Mouse (Mus musculus) kidney, adult 2 months (tissue): ENCODE data around the gene Syce1l. TPM values are rescaled to one million over a fixed set of nuclear protein-coding genes. Genes with fewer than 3 reads are reported as not detected.

Experiments used
- DNase-seq: peaks from one replicate; pipeline ENCODE4 v3.0.0; 2021
- H3K27ac ChIP-seq: fragments of 200-500 bp; 2 replicates; pipeline ENCODE4 v1.5.1; 2012; ENCODE audit warnings: low read depth, low read length, control low read depth, inconsistent platforms; ENCODE audit not compliant: insufficient read depth
- H3K27me3 ChIP-seq: fragments of 200-500 bp; replicated peaks from 2 replicates; pipeline ENCODE4 v1.6.1; 2012; ENCODE audit warnings: mild to moderate bottlenecking, moderate library complexity, low read length, inconsistent platforms; ENCODE audit not compliant: control insufficient read depth, insufficient read depth
- H3K36me3 ChIP-seq: fragments of 200-500 bp; 2 replicates; pipeline ENCODE4 v1.6.1; 2012; ENCODE audit warnings: mild to moderate bottlenecking, moderate library complexity, low read length, inconsistent platforms; ENCODE audit not compliant: control insufficient read depth, insufficient read depth
- H3K4me1 ChIP-seq: fragments of 200-500 bp; 2 replicates; pipeline ENCODE4 v1.6.1; 2011; ENCODE audit warnings: low read length; ENCODE audit not compliant: control insufficient read depth, insufficient read depth
- H3K4me3 ChIP-seq: fragments of 200-500 bp; 2 replicates; pipeline ENCODE4 v1.5.1; 2011; ENCODE audit warnings: mild to moderate bottlenecking, low read depth, low read length, control low read depth; ENCODE audit not compliant: insufficient read depth
- CTCF ChIP-seq: fragments of 200-500 bp; conservative IDR thresholded peaks from 2 replicates; pipeline ENCODE4 v1.5.1; 2011; ENCODE audit warnings: low read depth, mild to moderate bottlenecking, control low read depth, low read length, moderate library complexity, mixed read lengths; ENCODE audit not compliant: insufficient read depth, insufficient read length
- POLR2A ChIP-seq: fragments of 200-500 bp; IDR thresholded peaks from one replicate; pipeline ENCODE4 v1.6.1; 2011; ENCODE audit warnings: low read depth, low read length, control low read depth
- WGBS: fragments of 180-500 bp; shearing (Covaris S2); methylation state at CpG from one replicate; pipeline ENCODE4 v1.1.7; 2018; 5-methylcytosine and 5-hydroxymethylcytosine counted together
- polyA plus RNA-seq: library from polyadenylated mRNA; depleted of rRNA; stranded (reverse); fragments of >200 nt; gene quantifications from 2 replicates; pipeline ENCODE4 v1.2.3, GENCODE M21; 2012

Syce1l gene
- polyA plus RNA-seq, 1 experiment = 0.11 TPM

DNA sequence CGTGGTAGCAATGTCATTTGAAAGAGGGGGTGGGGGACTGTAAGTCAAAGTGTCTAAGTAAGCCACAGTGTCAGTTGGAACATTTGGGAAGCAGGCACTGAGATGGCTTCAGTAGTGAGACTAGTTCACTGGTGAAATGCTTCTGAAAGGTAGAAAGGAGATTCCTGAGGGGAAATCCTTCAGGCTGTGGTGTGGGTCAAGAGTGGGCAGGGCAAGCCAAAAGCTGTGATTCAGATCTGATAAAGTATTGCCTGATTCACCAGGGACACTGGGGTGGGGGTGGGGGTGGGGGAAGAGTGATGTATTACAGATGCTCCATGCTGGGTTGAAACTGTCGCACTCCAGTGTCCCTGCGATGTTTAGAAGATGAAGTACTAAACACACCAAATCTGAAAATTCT, 31.6 kb downstream of the Syce1l start:
- 69% methylated on average over 3 of the region's 3 CpGs for WGBS
- TF ChIP-seq CTCF (no peak), POLR2A (no peak)
- Histone ChIP-seq H3K4me1 (no peaks in the 10 kb centered on the region), H3K4me3 (no peak overlapping the region), H3K27ac (no peak overlapping the region), H3K27me3 (no peaks in the 10 kb centered on the region), H3K36me3 (no peaks in the 10 kb centered on the region)
- DNase-seq = no peak

DNA sequence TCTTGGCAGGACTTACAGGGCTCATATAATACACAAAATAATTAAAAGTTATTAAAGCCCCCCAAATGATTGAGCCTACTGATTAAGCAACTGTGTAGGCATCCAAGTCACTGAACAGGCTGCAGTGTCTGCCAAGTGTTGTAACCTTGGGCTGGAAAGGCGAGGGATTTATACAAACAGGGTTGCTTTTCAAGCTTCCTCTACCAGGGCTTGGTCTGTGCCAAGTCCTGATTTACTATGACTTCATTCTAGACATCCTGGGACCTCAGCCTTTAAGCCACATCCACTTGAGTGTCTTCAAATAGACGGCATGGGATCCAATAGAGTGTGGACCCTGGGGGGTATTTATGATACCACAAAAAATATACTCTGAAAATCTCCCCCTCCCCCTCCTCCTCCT, 32.3 kb downstream of the Syce1l start:
- WGBS = 56% methylated on average over 2 of the region's 2 CpGs
- Histone ChIP-seq H3K4me3 (no peak overlapping the region), H3K36me3 (no peaks in the 10 kb centered on the region), H3K27me3 (no peaks in the 10 kb centered on the region), H3K27ac (no peak overlapping the region), H3K4me1 (no peaks in the 10 kb centered on the region)
- DNase-seq = no peak
- no peak for TF ChIP-seq POLR2A
- no peak for TF ChIP-seq CTCF

DNA sequence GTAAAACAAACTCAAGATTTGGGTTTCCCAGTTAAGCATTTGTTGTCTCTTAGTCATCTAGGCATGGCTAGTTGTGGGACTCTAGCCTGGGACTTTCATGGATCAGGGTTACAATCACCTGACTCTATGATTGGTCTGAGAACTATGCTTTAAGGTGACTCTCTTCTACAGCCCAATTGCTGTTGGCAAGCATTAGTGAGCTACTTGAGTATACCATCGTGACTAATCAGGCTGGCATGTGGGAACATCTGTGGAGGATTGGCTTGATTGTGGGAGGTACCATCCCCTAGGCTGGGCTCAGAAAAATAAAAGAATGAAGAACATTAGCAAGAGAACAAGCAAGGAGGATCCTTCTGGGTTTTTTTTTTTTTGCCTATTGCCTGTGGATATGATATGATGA, 33.8 kb downstream of the Syce1l start:
- no peak overlapping the region for H3K27ac ChIP-seq
- H3K36me3 ChIP-seq = no peaks in the 10 kb centered on the region
- no peak for DNase-seq
- no peaks in the 10 kb centered on the region for H3K4me1 ChIP-seq
- no peak for TF ChIP-seq CTCF
- no peak for TF ChIP-seq POLR2A
- WGBS = 86% methylated on average over 1 of the region's 1 CpGs
- no peaks in the 10 kb centered on the region for H3K27me3 ChIP-seq
- H3K4me3 ChIP-seq = no peak overlapping the region

DNA sequence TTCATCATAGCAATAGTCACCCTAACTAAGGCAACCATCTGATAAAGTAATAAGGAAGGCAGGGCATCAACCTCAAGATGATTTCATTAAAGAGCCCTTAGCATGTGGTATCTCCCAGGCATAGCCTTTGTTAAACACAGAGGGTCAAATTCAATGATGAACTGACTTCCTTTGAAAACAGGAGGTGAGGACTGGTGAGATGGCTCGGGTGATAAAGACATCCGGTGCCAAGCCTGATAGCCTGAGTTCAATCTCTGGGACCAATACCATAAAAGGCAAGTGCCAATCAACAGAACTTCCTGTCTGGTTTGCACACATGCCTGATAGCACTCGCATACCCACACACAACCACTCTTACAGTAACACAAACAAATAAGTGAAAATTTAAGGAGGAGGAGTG, 36.3 kb downstream of the Syce1l start:
- WGBS = 61% methylated on average over 3 of the region's 3 CpGs
- TF ChIP-seq CTCF (no peak), POLR2A (no peak)
- no peak for DNase-seq

DNA sequence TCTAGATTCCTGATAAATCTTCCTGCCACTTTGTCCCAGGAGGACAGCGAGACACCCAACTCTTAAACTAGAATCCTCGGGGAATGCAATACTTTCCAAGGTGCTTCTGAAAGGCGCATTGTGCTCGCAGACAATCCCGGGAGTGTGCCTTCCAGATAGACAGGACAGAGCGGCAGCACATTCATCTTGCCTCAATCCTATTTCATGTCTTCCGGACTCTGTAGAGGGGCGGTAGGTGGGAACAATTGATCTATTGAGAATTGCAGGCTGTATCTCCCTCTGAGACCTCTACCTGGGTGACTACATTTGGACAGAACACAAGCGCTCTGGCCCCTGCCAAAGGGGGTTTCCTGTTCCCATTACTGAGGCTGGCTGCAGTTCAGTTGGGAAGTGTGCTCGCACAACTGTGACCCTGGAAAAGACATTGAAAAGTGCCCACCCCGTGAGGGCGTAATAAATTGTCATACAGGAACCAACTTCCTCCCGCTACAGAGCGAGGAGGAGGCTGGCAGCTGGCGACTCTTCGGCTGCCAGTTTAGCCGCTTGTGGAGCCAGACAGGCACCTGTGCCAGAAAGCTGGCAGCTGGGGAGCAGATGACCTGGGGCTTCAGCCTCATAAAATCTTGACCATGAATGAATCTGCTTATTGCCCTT, 45.0 kb downstream of the Syce1l start:
- no peak overlapping the region for H3K4me3 ChIP-seq

More for the DNA sequence above, 36.3 kb downstream of the Syce1l start:
- no peak overlapping the region for H3K4me3 ChIP-seq
- no peaks in the 10 kb centered on the region for H3K36me3 ChIP-seq
- no peaks in the 10 kb centered on the region for H3K27me3 ChIP-seq
- H3K27ac ChIP-seq = no peak overlapping the region
- H3K4me1 ChIP-seq = no peaks in the 10 kb centered on the region

DNA sequence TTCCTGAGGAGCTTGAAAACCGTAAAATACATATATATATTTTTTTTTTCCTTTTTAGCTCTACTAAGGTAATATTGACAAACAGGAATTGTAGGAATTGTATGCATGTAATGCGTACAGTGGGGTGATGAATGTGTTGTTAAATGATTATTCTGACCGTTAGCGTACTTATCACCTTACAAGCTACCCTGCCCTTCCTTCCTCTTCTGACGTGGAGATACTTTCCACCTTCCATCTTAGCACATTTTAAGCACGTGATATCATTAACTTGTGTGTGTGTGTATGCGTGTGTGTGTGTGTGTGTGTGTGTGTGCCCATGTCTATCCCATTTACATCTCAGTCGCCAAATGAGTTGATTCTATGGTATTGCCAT, 45.5 kb downstream of the Syce1l start:
- H3K36me3 ChIP-seq = no peaks in the 10 kb centered on the region
- 56% methylated on average over 8 of the region's 8 CpGs for WGBS

More for the DNA sequence above, 45.0 kb downstream of the Syce1l start:
- peak; percentile 10 for DNase-seq
- 33% methylated on average over 17 of the region's 17 CpGs for WGBS
- TF ChIP-seq CTCF (no peak), POLR2A (no peak)
- H3K4me1 ChIP-seq = no peaks in the 10 kb centered on the region
- H3K27me3 ChIP-seq = no peaks in the 10 kb centered on the region
- H3K27ac ChIP-seq = no peak overlapping the region
- H3K36me3 ChIP-seq = no peaks in the 10 kb centered on the region

DNA sequence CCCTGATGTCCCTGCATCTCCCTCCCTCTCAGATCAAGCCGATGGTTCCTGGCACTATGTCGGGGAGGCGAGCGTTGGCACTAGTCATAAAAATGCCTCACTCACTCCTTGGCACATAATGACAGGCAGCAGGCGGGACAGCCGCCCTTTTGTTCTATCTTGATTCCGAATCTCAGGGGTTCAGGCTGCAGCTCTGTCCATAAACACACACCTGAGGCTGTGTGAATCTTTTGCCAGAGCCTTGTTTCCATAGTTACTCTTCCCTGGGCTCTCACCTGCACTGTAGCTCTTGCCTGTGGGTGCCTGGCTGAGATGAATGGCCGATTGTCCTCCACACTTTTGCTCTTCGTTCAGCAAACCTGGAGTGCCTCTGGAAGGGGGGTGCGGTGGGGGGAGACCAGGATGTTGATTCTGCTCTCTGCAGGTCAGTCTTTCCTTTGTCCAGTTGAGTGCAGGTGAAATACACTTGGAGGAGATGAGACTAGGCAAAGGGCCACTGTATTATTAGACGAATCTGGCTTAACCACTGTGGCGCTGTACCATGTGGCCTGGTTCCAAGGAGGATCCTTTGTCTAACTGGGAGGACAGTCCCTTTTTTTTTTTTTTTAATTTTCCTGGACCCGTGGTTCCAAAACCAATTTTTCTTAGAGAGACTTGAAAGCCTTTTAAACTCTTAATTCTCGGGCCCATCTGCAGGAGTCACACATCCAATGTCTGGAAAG, 48.8 kb downstream of the Syce1l start:
- Histone ChIP-seq H3K4me3 (no peak overlapping the region), H3K36me3 (no peaks in the 10 kb centered on the region), H3K27ac (no peak overlapping the region), H3K27me3 (no peaks in the 10 kb centered on the region), H3K4me1 (no peaks in the 10 kb centered on the region)
- TF ChIP-seq CTCF = no peak
- TF ChIP-seq POLR2A = no peak
- DNase-seq = no peak
- WGBS = 55% methylated on average over 14 of the region's 14 CpGs

More for the DNA sequence above, 45.5 kb downstream of the Syce1l start:
- TF ChIP-seq POLR2A (no peak), CTCF (no peak)
- no peak overlapping the region for H3K27ac ChIP-seq
- no peak for DNase-seq
- no peak overlapping the region for H3K4me3 ChIP-seq
- no peaks in the 10 kb centered on the region for H3K4me1 ChIP-seq
- no peaks in the 10 kb centered on the region for H3K27me3 ChIP-seq
